Mouse (Mus musculus) bone marrow, adult 2 months (tissue): Measurements from ENCODE around the gene Wfdc1.

Source experiments
- CTCF ChIP-seq: fragments of 200-500 bp; IDR thresholded peaks from 2 replicates; pipeline ENCODE4 v1.5.1; 2011; ENCODE audit warnings: low read length, control low read depth; ENCODE audit not compliant: control insufficient read depth, insufficient read depth
- POLR2A ChIP-seq: fragments of 200-500 bp; IDR thresholded peaks from 2 replicates; pipeline ENCODE4 v1.6.1; 2011; ENCODE audit warnings: low read depth, mild to moderate bottlenecking, control low read depth, low read length, borderline replicate concordance; ENCODE audit not compliant: control insufficient read depth

DNA sequence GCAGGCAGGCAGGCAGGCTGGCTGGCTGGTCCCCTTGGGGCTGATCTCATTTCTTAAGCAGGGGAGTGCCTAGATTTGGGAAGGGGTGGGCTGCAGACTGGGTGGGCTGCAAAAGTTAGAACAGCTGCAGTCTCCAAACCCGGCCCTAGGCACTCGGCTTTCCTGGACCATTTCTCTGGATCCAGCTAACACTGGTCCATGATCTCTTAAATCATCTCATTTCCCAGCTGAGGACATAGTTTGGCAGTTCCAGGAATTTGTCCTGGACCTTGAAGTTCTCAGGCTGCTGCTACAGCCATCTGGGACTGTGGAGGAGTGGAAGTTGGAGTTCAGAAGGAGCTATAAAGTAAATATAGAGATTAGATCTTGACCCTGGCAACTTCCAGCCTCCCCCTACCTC lies 14.8 kb upstream of the Wfdc1 start:
- TF ChIP-seq CTCF (no peak), POLR2A (no peak)
